Mouse (Mus musculus): ENCODE measurements around the gene Itk. TPM values are rescaled to one million over a fixed set of nuclear protein-coding genes. Genes with fewer than 3 reads are reported as not detected.
"Not testable (repeated sequence)": the region's sequence is repeated elsewhere in the genome, so short reads cannot be mapped to it uniquely, and the experiment has no call there.

The Itk gene
- total RNA-seq (2017): 2.9 and 6.0 TPM in 2 replicates

- ATAC-seq (replicated peaks in 1 of 2; ENCODE audit: insufficient read depth in 1 of 2, low FRiP score in 2 of 2, low TSS enrichment in 1 of 2, low read depth in 1 of 2, poor library complexity in 2 of 2, severe bottlenecking in 2 of 2): peak; percentile 83
Measured at GRCm38 (mm10) chr11:46389336-46390117, at the start of gene Itk. TSS of gene Itk (minus strand) at chr11:46389515.

GRCm38 (mm10) chr11:46437459-46438000 is 48.2 kb upstream of the Itk start:
- peak; percentile 12 to 33; a peak in 2 of 4 replicates for ATAC-seq (replicated peaks in 1 of 2; ENCODE audit: insufficient read depth in 1 of 2, low FRiP score in 2 of 2, low TSS enrichment in 1 of 2, low read depth in 1 of 2, poor library complexity in 2 of 2, severe bottlenecking in 2 of 2)

- peak; percentile 98 to 99 for ATAC-seq (replicated peaks in 1 of 2; ENCODE audit: insufficient read depth in 1 of 2, low FRiP score in 2 of 2, low TSS enrichment in 1 of 2, low read depth in 1 of 2, poor library complexity in 2 of 2, severe bottlenecking in 2 of 2)
Measured at GRCm38 (mm10) chr11:46436760-46437458, 47.6 kb upstream of the Itk start, which contains the start of gene Med7. TSS of gene Med7 (plus strand) at chr11:46436925.

- no peak for ATAC-seq (replicated peaks in 1 of 2; ENCODE audit: insufficient read depth in 1 of 2, low FRiP score in 2 of 2, low TSS enrichment in 1 of 2, low read depth in 1 of 2, poor library complexity in 2 of 2, severe bottlenecking in 2 of 2)
Measured at GRCm38 (mm10) chr11:46435363-46435762, 46.0 kb upstream of the Itk start.

- peak; percentile 89 to 96 for ATAC-seq (replicated peaks in 1 of 2; ENCODE audit: insufficient read depth in 1 of 2, low FRiP score in 2 of 2, low TSS enrichment in 1 of 2, low read depth in 1 of 2, poor library complexity in 2 of 2, severe bottlenecking in 2 of 2)
Measured at GRCm38 (mm10) chr11:46431129-46431528, 41.8 kb upstream of the Itk start.

- no peak for ATAC-seq (replicated peaks in 1 of 2; ENCODE audit: insufficient read depth in 1 of 2, low FRiP score in 2 of 2, low TSS enrichment in 1 of 2, low read depth in 1 of 2, poor library complexity in 2 of 2, severe bottlenecking in 2 of 2)
Measured at GRCm38 (mm10) chr11:46430123-46430522, 40.8 kb upstream of the Itk start.

- not testable (repeated sequence) for ATAC-seq (replicated peaks in 1 of 2; ENCODE audit: insufficient read depth in 1 of 2, low FRiP score in 2 of 2, low TSS enrichment in 1 of 2, low read depth in 1 of 2, poor library complexity in 2 of 2, severe bottlenecking in 2 of 2)
Measured at GRCm38 (mm10) chr11:46428131-46428530, 38.8 kb upstream of the Itk start.

- peak in 1 of 2 experiments; percentile 42; a peak in 1 of 4 replicates for ATAC-seq (replicated peaks in 1 of 2; ENCODE audit: insufficient read depth in 1 of 2, low FRiP score in 2 of 2, low TSS enrichment in 1 of 2, low read depth in 1 of 2, poor library complexity in 2 of 2, severe bottlenecking in 2 of 2)
Measured at GRCm38 (mm10) chr11:46421086-46421888, 32.0 kb upstream of the Itk start.

GRCm38 (mm10) chr11:46418860-46419259 is 29.5 kb upstream of the Itk start:
- no peak for ATAC-seq (replicated peaks in 1 of 2; ENCODE audit: insufficient read depth in 1 of 2, low FRiP score in 2 of 2, low TSS enrichment in 1 of 2, low read depth in 1 of 2, poor library complexity in 2 of 2, severe bottlenecking in 2 of 2)

- ATAC-seq (replicated peaks in 1 of 2; ENCODE audit: insufficient read depth in 1 of 2, low FRiP score in 2 of 2, low TSS enrichment in 1 of 2, low read depth in 1 of 2, poor library complexity in 2 of 2, severe bottlenecking in 2 of 2): no peak
Measured at GRCm38 (mm10) chr11:46418438-46418837, 29.1 kb upstream of the Itk start.

GRCm38 (mm10) chr11:46410018-46410563 is 20.8 kb upstream of the Itk start:
- ATAC-seq (replicated peaks in 1 of 2; ENCODE audit: insufficient read depth in 1 of 2, low FRiP score in 2 of 2, low TSS enrichment in 1 of 2, low read depth in 1 of 2, poor library complexity in 2 of 2, severe bottlenecking in 2 of 2): no peak

GRCm38 (mm10) chr11:46406721-46407120 is 17.4 kb upstream of the Itk start:
- no peak for ATAC-seq (replicated peaks in 1 of 2; ENCODE audit: insufficient read depth in 1 of 2, low FRiP score in 2 of 2, low TSS enrichment in 1 of 2, low read depth in 1 of 2, poor library complexity in 2 of 2, severe bottlenecking in 2 of 2)

- ATAC-seq (replicated peaks in 1 of 2; ENCODE audit: insufficient read depth in 1 of 2, low FRiP score in 2 of 2, low TSS enrichment in 1 of 2, low read depth in 1 of 2, poor library complexity in 2 of 2, severe bottlenecking in 2 of 2): no peak
Measured at GRCm38 (mm10) chr11:46404986-46405385, 15.7 kb upstream of the Itk start.

- ATAC-seq (replicated peaks in 1 of 2; ENCODE audit: insufficient read depth in 1 of 2, low FRiP score in 2 of 2, low TSS enrichment in 1 of 2, low read depth in 1 of 2, poor library complexity in 2 of 2, severe bottlenecking in 2 of 2): no peak
Measured at GRCm38 (mm10) chr11:46401555-46401954, 12.2 kb upstream of the Itk start.

GRCm38 (mm10) chr11:46398933-46399383 is 9.6 kb upstream of the Itk start:
- peak; percentile 78 to 80 for ATAC-seq (replicated peaks in 1 of 2; ENCODE audit: insufficient read depth in 1 of 2, low FRiP score in 2 of 2, low TSS enrichment in 1 of 2, low read depth in 1 of 2, poor library complexity in 2 of 2, severe bottlenecking in 2 of 2)

GRCm38 (mm10) chr11:46398473-46398872 is 9.2 kb upstream of the Itk start:
- no peak for ATAC-seq (replicated peaks in 1 of 2; ENCODE audit: insufficient read depth in 1 of 2, low FRiP score in 2 of 2, low TSS enrichment in 1 of 2, low read depth in 1 of 2, poor library complexity in 2 of 2, severe bottlenecking in 2 of 2)

GRCm38 (mm10) chr11:46397900-46398299 is 8.6 kb upstream of the Itk start:
- no peak for ATAC-seq (replicated peaks in 1 of 2; ENCODE audit: insufficient read depth in 1 of 2, low FRiP score in 2 of 2, low TSS enrichment in 1 of 2, low read depth in 1 of 2, poor library complexity in 2 of 2, severe bottlenecking in 2 of 2)
